Mouse (Mus musculus): ENCODE data around the gene Mtr.
A peak's percentile ranks its signal among the peaks of the same experiment; 100 is the strongest.

DNA sequence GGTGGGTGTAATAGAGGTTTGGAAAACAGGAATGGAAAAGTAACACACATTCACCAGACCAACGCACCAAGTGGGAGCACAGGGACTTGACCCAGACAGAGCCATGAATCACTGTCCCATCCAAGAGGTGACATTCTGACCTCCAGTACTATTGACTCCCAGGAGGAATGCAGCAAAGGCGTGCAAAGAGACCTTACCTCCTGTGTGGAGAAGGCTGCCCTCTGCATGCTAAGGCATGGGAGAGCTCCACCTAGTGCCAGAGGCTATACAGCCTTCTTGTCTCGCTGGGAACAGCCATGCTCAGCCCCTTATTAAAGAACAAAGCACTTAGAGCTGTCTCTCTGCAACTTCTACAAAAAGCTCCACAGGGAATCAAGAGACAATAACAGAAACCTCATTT lies 9.2 kb upstream of the Mtr start:
- TF ChIP-seq CTCF (IDR thresholded peaks at IDR 0.05; ENCODE audit: low read depth, low read length) (peak; percentile 48), POLR2A (IDR thresholded peaks at IDR 0.05; ENCODE audit: insufficient read depth, low read length) (no peak), EP300 (IDR thresholded peaks at IDR 0.05; ENCODE audit: insufficient read depth, low read depth, low read length) (no peak)

Data from ES-Bruce4 (cell line).